Mouse (Mus musculus) monocyte, adult 2 months (primary cell): Measurements from ENCODE around the gene Sp100.
A peak's percentile ranks its signal among the peaks of the same experiment; 100 is the strongest.
"Not testable (repeated sequence)": the region's sequence is repeated elsewhere in the genome, so short reads cannot be mapped to it uniquely, and the experiment has no call there.

Experiments used
- DNase-seq, 2 experiments: peaks; one replicate each; pipeline ENCODE4 v3.0.0; 2022; ENCODE audit warnings: low spot score in 2 of 2, low read depth in 1 of 2

The Sp100 gene

GRCm38 (mm10) chr1:85649881-85650280 lies at the start of gene Sp100:
Gene Sp100, plus strand, starts transcription at chr1:85649988.
- DNase-seq, result not testable (repeated sequence)

- DNase-seq, result not testable (repeated sequence)
These were observed 49.7 kb upstream of the Sp100 start, which contains the start of gene Sp140 for GRCm38 (mm10) chr1:85600078-85600477. Gene Sp140, plus strand, starts transcription at chr1:85600378.

- DNase-seq, result peak in 1 of 2 experiments; percentile 44
These were observed 49.0 kb upstream of the Sp100 start for GRCm38 (mm10) chr1:85600794-85601193.

GRCm38 (mm10) chr1:85604341-85604740 lies 45.4 kb upstream of the Sp100 start:
- DNase-seq, result not testable (repeated sequence)

GRCm38 (mm10) chr1:85608361-85608760 lies 41.4 kb upstream of the Sp100 start:
- DNase-seq, result not testable (repeated sequence)

- DNase-seq, result not testable (repeated sequence)
These were observed 39.2 kb upstream of the Sp100 start for GRCm38 (mm10) chr1:85610581-85610980.

- not testable (repeated sequence) for DNase-seq
These were observed 34.7 kb upstream of the Sp100 start for GRCm38 (mm10) chr1:85615096-85615495.

- not testable (repeated sequence) for DNase-seq
These were observed 34.0 kb upstream of the Sp100 start for GRCm38 (mm10) chr1:85615819-85616218.

- not testable (repeated sequence) for DNase-seq
These were observed 32.6 kb upstream of the Sp100 start for GRCm38 (mm10) chr1:85617161-85617560.

GRCm38 (mm10) chr1:85618689-85619088 lies 31.1 kb upstream of the Sp100 start:
- not testable (repeated sequence) for DNase-seq

- DNase-seq, result not testable (repeated sequence)
These were observed 12.9 kb upstream of the Sp100 start for GRCm38 (mm10) chr1:85636936-85637335.

GRCm38 (mm10) chr1:85638144-85638543 lies 11.6 kb upstream of the Sp100 start:
- DNase-seq, result not testable (repeated sequence)

- not testable (repeated sequence) for DNase-seq
These were observed 736 bp downstream of the Sp100 start for GRCm38 (mm10) chr1:85650524-85650923.

- DNase-seq, result not testable (repeated sequence)
These were observed 2.0 kb downstream of the Sp100 start for GRCm38 (mm10) chr1:85651770-85652275.

GRCm38 (mm10) chr1:85657211-85657610 lies 7.4 kb downstream of the Sp100 start:
- not testable (repeated sequence) for DNase-seq

- no peak for DNase-seq
These were observed 14.5 kb downstream of the Sp100 start for GRCm38 (mm10) chr1:85664266-85664665.

GRCm38 (mm10) chr1:85680226-85680625 lies 30.4 kb downstream of the Sp100 start:
- no peak for DNase-seq

GRCm38 (mm10) chr1:85686666-85687065 lies 36.9 kb downstream of the Sp100 start:
- DNase-seq, result no peak

- DNase-seq, result no peak
These were observed 37.6 kb downstream of the Sp100 start for GRCm38 (mm10) chr1:85687346-85687745.

GRCm38 (mm10) chr1:85690544-85690943 lies 40.8 kb downstream of the Sp100 start:
- DNase-seq, result no peak

GRCm38 (mm10) chr1:85692281-85692680 lies 42.5 kb downstream of the Sp100 start:
- no peak for DNase-seq

- DNase-seq, result no peak
These were observed 43.5 kb downstream of the Sp100 start for GRCm38 (mm10) chr1:85693280-85693679.

- no peak for DNase-seq
These were observed 45.9 kb downstream of the Sp100 start for GRCm38 (mm10) chr1:85695646-85696045.
